Mouse (Mus musculus) lung, postnatal 0 days (tissue): ENCODE data around the gene Larp4b. TPM values are rescaled to one million over a fixed set of nuclear protein-coding genes. Genes with fewer than 3 reads are reported as not detected.

Experiments
- ATAC-seq: fragments of 200-750 bp; cut with Nextera tagmentation; 2 replicates; pipeline ENCODE4 v1.8.0; 2017; ENCODE audit warnings: moderate library complexity
- DNase-seq: peaks from one replicate; pipeline ENCODE4 v3.0.0-alpha.2; 2016; ENCODE audit warnings: low spot score
- H3K27ac ChIP-seq: fragments of 300-500 bp; sonication (generic); 2 replicates; pipeline ENCODE4 v1.5.1; 2014; ENCODE audit warnings: antibody characterized with exemption, mild to moderate bottlenecking, low read length, mixed read lengths
- H3K27me3 ChIP-seq: fragments of 300-500 bp; sonication (generic); replicated peaks from 2 replicates; pipeline ENCODE4 v1.6.1; 2014; ENCODE audit warnings: low read length, mixed read lengths; ENCODE audit not compliant: insufficient read depth
- H3K36me3 ChIP-seq: fragments of 300-500 bp; sonication (generic); 2 replicates; pipeline ENCODE4 v1.6.1; 2014; ENCODE audit warnings: low read length, mixed read lengths; ENCODE audit not compliant: insufficient read depth
- H3K4me1 ChIP-seq: fragments of 300-500 bp; sonication (generic); 2 replicates; pipeline ENCODE4 v1.6.1; 2014; ENCODE audit warnings: antibody characterized with exemption, low read depth, low read length, mixed read lengths; ENCODE audit not compliant: insufficient read depth
- H3K4me2 ChIP-seq: fragments of 300-500 bp; sonication (generic); replicated peaks from 2 replicates; pipeline ENCODE4 v1.6.1; 2014; ENCODE audit warnings: low read depth, mild to moderate bottlenecking, low read length, moderate library complexity, mixed read lengths
- H3K4me3 ChIP-seq: fragments of 300-500 bp; sonication (generic); 2 replicates; pipeline ENCODE4 v1.5.1; 2014; ENCODE audit warnings: low read depth, low read length
- H3K9ac ChIP-seq: fragments of 300-500 bp; sonication (generic); replicated peaks from 2 replicates; pipeline ENCODE4 v1.6.1; 2014; ENCODE audit warnings: low read depth, mild to moderate bottlenecking
- H3K9me3 ChIP-seq: fragments of 300-500 bp; sonication (generic); 2 replicates; pipeline ENCODE4 v1.6.1; 2016; ENCODE audit warnings: low read length, mixed read lengths
- CTCF ChIP-seq: IDR thresholded peaks from 2 replicates; pipeline ENCODE4 v1.5.1; 2016; ENCODE audit warnings: antibody characterized with exemption, mild to moderate bottlenecking
- EP300 ChIP-seq: IDR thresholded peaks from 2 replicates; pipeline ENCODE4 v1.6.1; 2016; ENCODE audit warnings: antibody characterized with exemption, mild to moderate bottlenecking, control low read depth
- WGBS: fragments of 180-500 bp; shearing (Covaris S2); extraction: QIAGEN DNeasy Blood & Tissue Kit; methylation state at CpG from one replicate; pipeline ENCODE4 v1.1.7; 2014; 5-methylcytosine and 5-hydroxymethylcytosine counted together
- polyA plus RNA-seq: library from polyadenylated mRNA; unstranded; fragments of >200 nt; fragmentation: Nextera tagmentation; extraction: Ambion mirVana; gene quantifications from 2 replicates; pipeline ENCODE4 v1.2.1, GENCODE M21; 2015

The Larp4b gene
- polyA plus RNA-seq, 1 experiment from 2014 or later: 27.7 TPM

- TF ChIP-seq CTCF: no peak
- no peak for TF ChIP-seq EP300
- Histone ChIP-seq H3K4me2 (no peak overlapping the region), H3K9ac (no peak overlapping the region), H3K27me3 (no peaks in the 10 kb centered on the region), H3K9me3 (no peaks in the 10 kb centered on the region), H3K27ac (no peak overlapping the region), H3K4me1 (no peaks in the 10 kb centered on the region), H3K36me3 (peaks cover 60% of the 10 kb centered on the region), H3K4me3 (no peak overlapping the region)
- WGBS: 89% methylated on average over 4 of the region's 4 CpGs
- ATAC-seq: no peak
- DNase-seq: no peak
Measured at GRCm38 (mm10) chr13:9162888-9163287, 69.2 kb downstream of the Larp4b start.

- no peak overlapping the region for H3K4me2 ChIP-seq
Measured at GRCm38 (mm10) chr13:9167842-9168241, 74.2 kb downstream of the Larp4b start.

GRCm38 (mm10) chr13:9169616-9170015 lies 75.9 kb downstream of the Larp4b start:
- 83% methylated on average over 6 of the region's 6 CpGs for WGBS

More at GRCm38 (mm10) chr13:9167842-9168241, 74.2 kb downstream of the Larp4b start:
- WGBS: 69% methylated on average over 3 of the region's 3 CpGs
- H3K36me3 ChIP-seq: peaks cover 57% of the 10 kb centered on the region
- ATAC-seq (no peak), DNase-seq (no peak)
- no peak overlapping the region for H3K27ac ChIP-seq
- no peaks in the 10 kb centered on the region for H3K9me3 ChIP-seq
- TF ChIP-seq CTCF (no peak), EP300 (no peak)
- no peak overlapping the region for H3K4me3 ChIP-seq
- H3K4me1 ChIP-seq: no peaks in the 10 kb centered on the region
- no peaks in the 10 kb centered on the region for H3K27me3 ChIP-seq
- H3K9ac ChIP-seq: no peak overlapping the region

DNA sequence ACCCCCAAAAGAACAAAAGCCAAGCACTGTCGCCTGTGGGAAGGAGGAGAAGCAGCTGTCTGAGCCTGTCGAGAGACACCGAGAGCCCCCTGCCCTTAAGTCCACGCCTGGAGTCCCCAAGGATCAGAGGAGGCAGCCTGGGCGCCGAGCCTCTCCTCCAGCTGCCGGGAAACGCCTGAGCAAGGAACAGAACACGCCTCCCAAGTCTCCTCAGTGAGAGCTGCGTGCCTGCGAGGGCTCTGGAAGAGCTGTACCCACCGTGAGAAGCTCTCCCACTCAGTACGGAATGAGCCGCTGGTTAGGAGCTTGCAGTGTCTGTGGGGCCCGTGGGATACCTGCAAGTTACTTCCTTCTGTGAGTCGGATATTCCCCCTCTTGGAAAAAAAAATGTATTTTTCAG lies 77.0 kb downstream of the Larp4b start:
- ATAC-seq: no peak
- Histone ChIP-seq H3K4me2 (no peak overlapping the region), H3K4me1 (no peaks in the 10 kb centered on the region), H3K9me3 (no peaks in the 10 kb centered on the region), H3K36me3 (peaks cover 64% of the 10 kb centered on the region), H3K27me3 (no peaks in the 10 kb centered on the region), H3K27ac (no peak overlapping the region), H3K4me3 (no peak overlapping the region), H3K9ac (no peak overlapping the region)
- WGBS: 83% methylated on average over 16 of the region's 16 CpGs
- no peak for DNase-seq
- no peak for TF ChIP-seq EP300
- no peak for TF ChIP-seq CTCF

More at GRCm38 (mm10) chr13:9169616-9170015, 75.9 kb downstream of the Larp4b start:
- H3K4me1 ChIP-seq: no peaks in the 10 kb centered on the region
- H3K4me2 ChIP-seq: no peak overlapping the region
- H3K27ac ChIP-seq: no peak overlapping the region
- no peak overlapping the region for H3K4me3 ChIP-seq
- peaks cover 62% of the 10 kb centered on the region for H3K36me3 ChIP-seq
- H3K9me3 ChIP-seq: no peaks in the 10 kb centered on the region
- no peak for DNase-seq
- TF ChIP-seq CTCF (no peak), EP300 (no peak)
- no peak for ATAC-seq
- H3K27me3 ChIP-seq: no peaks in the 10 kb centered on the region
- no peak overlapping the region for H3K9ac ChIP-seq

- ATAC-seq (no peak), DNase-seq (peak; percentile 28)
- Histone ChIP-seq H3K4me1 (no peaks in the 10 kb centered on the region), H3K36me3 (peaks cover 41% of the 10 kb centered on the region; the same call in 1 of the 2 replicates), H3K9ac (no peak overlapping the region), H3K4me3 (no peak overlapping the region), H3K27me3 (no peaks in the 10 kb centered on the region), H3K4me2 (no peak overlapping the region), H3K27ac (no peak overlapping the region), H3K9me3 (no peaks in the 10 kb centered on the region)
- TF ChIP-seq EP300 (no peak), CTCF (no peak)
- 67% methylated on average over 3 of the region's 3 CpGs for WGBS
Measured at GRCm38 (mm10) chr13:9173414-9173813, 79.7 kb downstream of the Larp4b start.

DNA sequence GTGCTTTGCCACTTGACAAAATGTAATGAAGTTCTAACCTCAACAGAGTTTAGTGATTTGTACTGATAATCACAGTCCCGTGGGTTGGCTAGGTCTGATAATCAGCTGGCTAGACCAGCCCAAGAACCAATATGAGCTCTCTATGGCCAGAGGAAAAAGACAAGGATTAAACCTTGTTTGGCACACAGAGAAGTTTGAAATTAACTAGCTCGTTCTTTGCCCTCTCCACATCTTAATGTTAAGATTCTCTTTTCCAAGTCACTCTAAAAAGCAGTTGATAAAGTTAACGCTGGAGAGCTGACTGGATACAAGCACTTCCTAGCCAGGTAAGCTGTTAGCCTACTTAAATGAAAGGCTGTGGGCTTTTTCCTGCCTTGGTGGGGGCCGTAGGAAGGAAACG lies 81.5 kb downstream of the Larp4b start:
- DNase-seq (no peak), ATAC-seq (no peak)
- Histone ChIP-seq H3K4me2 (no peak overlapping the region), H3K27ac (no peak overlapping the region), H3K4me1 (0 out of 2 replicates have a peak, but pooled peaks cover 3% of the 10 kb centered on the region), H3K9me3 (no peaks in the 10 kb centered on the region), H3K36me3 (peaks cover 28% of the 10 kb centered on the region; the same call in 1 of the 2 replicates), H3K4me3 (no peak overlapping the region), H3K27me3 (no peaks in the 10 kb centered on the region), H3K9ac (no peak overlapping the region)
- 91% methylated on average over 5 of the region's 5 CpGs for WGBS
- TF ChIP-seq EP300: no peak
- TF ChIP-seq CTCF: no peak

GRCm38 (mm10) chr13:9178270-9178669 lies 84.6 kb downstream of the Larp4b start:
- Histone ChIP-seq H3K4me1 (0 out of 2 replicates have a peak, but pooled peaks cover 3% of the 10 kb centered on the region), H3K27me3 (no peaks in the 10 kb centered on the region), H3K4me2 (no peak overlapping the region), H3K9ac (no peak overlapping the region), H3K27ac (no peak overlapping the region), H3K4me3 (no peak overlapping the region), H3K9me3 (no peaks in the 10 kb centered on the region), H3K36me3 (peaks cover 8% of the 10 kb centered on the region; the same call in 1 of the 2 replicates)
- WGBS: 79% methylated on average over 4 of the region's 4 CpGs
- DNase-seq: no peak
- TF ChIP-seq EP300: no peak
- no peak for TF ChIP-seq CTCF
- no peak for ATAC-seq
